ENCODE assay signal across 8 mouse cellular contexts in genomic region chrX:72275372-72275663, GRCm38 (mm10). TPM values are rescaled to one million over a fixed set of nuclear protein-coding genes. Genes with fewer than 3 reads are reported as not detected.
A peak's percentile ranks its signal among the peaks of the same experiment; 100 is the strongest.
DNase-seq lines count a peak whose midpoint lies in the region; ATAC-seq lines count a peak whose summit lies in the region.

No protein-coding gene starts in this region.

- peak; percentile 3 for DNase-seq in adrenal gland, adult 2 months
- DNase-seq in adrenal gland, adult 8-10 months = no peak
- peak; percentile 81 for DNase-seq in 3T3-L1 (ENCODE audit: low read depth, low spot score)
- no peak for DNase-seq in right cerebral cortex, adult 2 months (ENCODE audit: low spot score in 2 of 2)
- no peak for DNase-seq in thymus, postnatal 0 days (ENCODE audit: low spot score)

- no peaks in the 10 kb centered on the region for H3K27me3 ChIP-seq in heart, embryonic 14.5 days (ENCODE audit: control insufficient read depth, insufficient read depth, low read length)
- H3K27me3 ChIP-seq in limb, embryonic 15.5 days = no peaks in the 10 kb centered on the region

- H3K36me3 ChIP-seq in heart, embryonic 14.5 days (ENCODE audit: control insufficient read depth, insufficient read depth, low read length) = no peaks in the 10 kb centered on the region
- H3K36me3 ChIP-seq in limb, embryonic 15.5 days = no peaks in the 10 kb centered on the region

- H3K9ac ChIP-seq in heart, embryonic 14.5 days (ENCODE audit: low read length) = no peak overlapping the region
- no peak overlapping the region for H3K9ac ChIP-seq in limb, embryonic 15.5 days

- no peaks in the 10 kb centered on the region for H3K4me1 ChIP-seq in heart, embryonic 14.5 days (ENCODE audit: control insufficient read depth in 2 of 2, insufficient read depth in 2 of 2, low read length in 2 of 2)
- H3K4me1 ChIP-seq in limb, embryonic 15.5 days = no peaks in the 10 kb centered on the region

- H3K4me2 ChIP-seq in heart, embryonic 14.5 days (ENCODE audit: low read length) = peak overlapping the region; percentile 75
- H3K4me2 ChIP-seq in limb, embryonic 15.5 days = peak overlapping the region; percentile 65

- 78% methylated on average over 1 of the region's 1 CpGs for WGBS in heart, embryonic 14.5 days
- 57% methylated on average over 1 of the region's 1 CpGs for WGBS in limb, embryonic 15.5 days

- ATAC-seq in heart, embryonic 14.5 days (ENCODE audit: insufficient number of reproducible peaks, insufficient read depth, low FRiP score, low read depth) = no peak
- no peak for ATAC-seq in limb, embryonic 15.5 days (ENCODE audit: insufficient number of reproducible peaks, low FRiP score, low TSS enrichment, low read depth)
- no peak for ATAC-seq in erythroblast, adult 5-6 weeks (replicated peaks; ENCODE audit: low FRiP score, poor library complexity, severe bottlenecking)

- H3K4me3 ChIP-seq in heart, embryonic 14.5 days (ENCODE audit: control insufficient read depth in 1 of 2, insufficient read depth in 1 of 2, low read depth in 1 of 2, low read length in 2 of 2) = peak overlapping the region in 1 of 2 experiments; percentile 48; a peak in 1 of 4 replicates
- H3K4me3 ChIP-seq in limb, embryonic 15.5 days = peak overlapping the region; percentile 51; the same call in 1 of the 2 replicates

- H3K27ac ChIP-seq in heart, embryonic 14.5 days (replicated peaks in 1 of 2; ENCODE audit: control insufficient read depth in 1 of 2, insufficient read depth in 1 of 2, low read depth in 2 of 2, low read length in 2 of 2) = no peak overlapping the region
- H3K27ac ChIP-seq in limb, embryonic 15.5 days = 0 out of 2 replicates have a peak overlapping the region, but pooled peaks have one; percentile 24

- no peaks in the 10 kb centered on the region for H3K9me3 ChIP-seq in heart, embryonic 14.5 days (ENCODE audit: control insufficient read depth, low read length)
- no peaks in the 10 kb centered on the region for H3K9me3 ChIP-seq in limb, embryonic 15.5 days

RNA-seq across cellular contexts. Expression of gene Gabre, which starts 0.7 kb away (rescaled TPM):
- total RNA-seq in adrenal gland, adult 2 months (2021) = 1 to 10 TPM in 1 of 2 experiments, under 1 TPM in 1; 0.48 to 1.0 TPM
- 0.93 and 1.1 TPM in 2 replicates for polyA plus RNA-seq in adrenal gland, adult 2 months (2012; rRNA removed)
- 1 to 10 TPM in 3 of 4 experiments, under 1 TPM in 1; 0.75 to 2.8 (median 2.1) TPM for total RNA-seq in adrenal gland, adult 8-10 months (2022)
- 1.8 and 2.6 TPM in 2 replicates for polyA plus RNA-seq in heart, embryonic 14.5 days (2014; fragmentation: Nextera tagmentation; extraction: Ambion mirVana)
- polyA plus RNA-seq in limb, embryonic 15.5 days (2015; fragmentation: Nextera tagmentation; extraction: Ambion mirVana) = 4.0 and 4.3 TPM in 2 replicates
- polyA plus RNA-seq in thymus, postnatal 0 days (2015; fragmentation: Nextera tagmentation; extraction: Ambion mirVana) = 0.23 and 0.65 TPM in 2 replicates
- total RNA-seq in erythroblast, adult 5-6 weeks (2015; ENCODE audit: low replicate concordance) = not detected in 2 replicates
- total RNA-seq in erythroblast, adult 5-6 weeks (2017; ENCODE audit: low replicate concordance) = not detected in 2 replicates

RNA-seq across cellular contexts. Expression of gene Magea4, which starts 53.5 kb away (rescaled TPM):
- total RNA-seq in adrenal gland, adult 2 months (2021) = not detected
- polyA plus RNA-seq in adrenal gland, adult 2 months (2012; rRNA removed) = not detected in 2 replicates
- total RNA-seq in adrenal gland, adult 8-10 months (2022) = not detected
- polyA plus RNA-seq in heart, embryonic 14.5 days (2014; fragmentation: Nextera tagmentation; extraction: Ambion mirVana) = not detected in 2 replicates
- not detected in 2 replicates for polyA plus RNA-seq in limb, embryonic 15.5 days (2015; fragmentation: Nextera tagmentation; extraction: Ambion mirVana)
- polyA plus RNA-seq in thymus, postnatal 0 days (2015; fragmentation: Nextera tagmentation; extraction: Ambion mirVana) = not detected in 2 replicates
- total RNA-seq in erythroblast, adult 5-6 weeks (2015; ENCODE audit: low replicate concordance) = not detected in 2 replicates
- not detected in 2 replicates for total RNA-seq in erythroblast, adult 5-6 weeks (2017; ENCODE audit: low replicate concordance)

Comparison
In these comparisons a context has a peak if more than half of its experiments do, and no peak if none do; other contexts are left out.
1. DNase-seq: peak in adrenal gland, adult 2 months (single experiment) and 3T3-L1 (single experiment); none in adrenal gland, adult 8-10 months (single experiment), right cerebral cortex, adult 2 months (0 of 2) and thymus, postnatal 0 days (single experiment).